Mouse (Mus musculus) cortical plate, adult 2 months (tissue): Measurements from ENCODE around the gene Uap1.

Experiments used
- CTCF ChIP-seq: fragments of 200-500 bp; IDR thresholded peaks from 2 replicates; pipeline ENCODE4 v1.5.1; 2011; ENCODE audit warnings: mild to moderate bottlenecking, control low read depth, low read length; ENCODE audit not compliant: insufficient read depth; ENCODE audit errors: extremely low read depth
- POLR2A ChIP-seq: fragments of 200-500 bp; IDR thresholded peaks from 2 replicates; pipeline ENCODE4 v1.6.1; 2011; ENCODE audit warnings: mild to moderate bottlenecking, low read length, control low read depth; ENCODE audit not compliant: insufficient read depth; ENCODE audit errors: extremely low read depth

DNA sequence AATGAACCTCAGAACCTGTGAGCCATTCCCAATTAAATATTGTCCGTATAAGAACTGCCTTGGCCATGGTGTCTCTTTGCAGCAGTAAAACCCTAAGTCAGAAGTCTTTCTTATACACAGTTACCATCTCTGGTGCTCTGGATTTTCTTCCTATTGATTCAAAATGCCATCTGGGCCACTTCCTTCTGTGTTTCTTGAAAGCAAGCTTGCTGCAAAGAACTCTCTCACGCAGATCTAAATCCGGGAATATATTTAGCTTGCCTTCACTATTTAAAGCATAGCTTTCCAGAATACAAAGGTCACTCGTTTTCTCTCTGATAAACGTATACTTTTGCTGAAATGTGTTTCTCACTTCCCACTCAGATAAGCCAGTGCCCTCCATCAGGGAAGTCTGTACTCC lies 11.8 kb upstream of the Uap1 start:
- TF ChIP-seq CTCF = no peak
- no peak for TF ChIP-seq POLR2A
